Mouse (Mus musculus): Measurements from ENCODE around the gene Gfpt1. TPM values are rescaled to one million over a fixed set of nuclear protein-coding genes. Genes with fewer than 3 reads are reported as not detected.
A peak's percentile ranks its signal among the peaks of the same experiment; 100 is the strongest.

Gene Gfpt1
- total and polyA plus RNA-seq, 2 experiments from 2014 or later, result 21.4 to 43.7 TPM

DNA sequence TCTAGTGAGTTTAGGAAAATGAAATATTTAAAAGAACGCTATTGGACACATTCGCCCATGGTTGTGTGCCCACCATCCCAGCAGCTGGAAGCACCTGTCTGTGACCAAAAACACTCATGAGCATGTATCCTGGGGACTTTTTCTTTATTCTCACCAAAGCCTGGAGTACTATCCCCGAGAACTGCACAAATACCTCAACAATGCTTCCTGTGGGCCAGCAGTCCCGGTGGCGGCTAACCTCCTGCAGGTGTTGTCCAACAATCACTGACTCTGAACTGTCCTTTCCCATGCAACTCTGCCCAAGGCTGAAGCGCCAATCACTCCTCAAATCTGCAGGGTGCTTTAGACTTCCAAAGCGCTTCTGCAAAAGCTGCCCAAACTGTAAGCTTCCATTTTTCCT, 74.0 kb downstream of the Gfpt1 start:
- DNase-seq (ENCODE audit: low spot score) (no peak), ATAC-seq (ENCODE audit: low FRiP score) (no peak)
- H3K4me3 ChIP-seq (ENCODE audit: low read depth, low read length), result no peak overlapping the region
- TF ChIP-seq CTCF (IDR thresholded peaks at IDR 0.05), result no peak
- H3K4me1 ChIP-seq (ENCODE audit: insufficient read depth, low read length), result no peaks in the 10 kb centered on the region
- H3K9ac ChIP-seq (replicated peaks; ENCODE audit: low read length, poor library complexity, severe bottlenecking), result no peak overlapping the region
- no peaks in the 10 kb centered on the region for H3K36me3 ChIP-seq (ENCODE audit: insufficient read depth, low read length)
- H3K27me3 ChIP-seq (ENCODE audit: insufficient read depth, low read length), result no peaks in the 10 kb centered on the region
- no peaks in the 10 kb centered on the region for H3K9me3 ChIP-seq (ENCODE audit: low read length)
- no peak overlapping the region for H3K27ac ChIP-seq (ENCODE audit: low read depth, low read length)
- WGBS, result 74% methylated on average over 7 of the region's 7 CpGs
- no peak overlapping the region for H3K4me2 ChIP-seq (ENCODE audit: low read depth, low read length, poor library complexity, severe bottlenecking)

DNA sequence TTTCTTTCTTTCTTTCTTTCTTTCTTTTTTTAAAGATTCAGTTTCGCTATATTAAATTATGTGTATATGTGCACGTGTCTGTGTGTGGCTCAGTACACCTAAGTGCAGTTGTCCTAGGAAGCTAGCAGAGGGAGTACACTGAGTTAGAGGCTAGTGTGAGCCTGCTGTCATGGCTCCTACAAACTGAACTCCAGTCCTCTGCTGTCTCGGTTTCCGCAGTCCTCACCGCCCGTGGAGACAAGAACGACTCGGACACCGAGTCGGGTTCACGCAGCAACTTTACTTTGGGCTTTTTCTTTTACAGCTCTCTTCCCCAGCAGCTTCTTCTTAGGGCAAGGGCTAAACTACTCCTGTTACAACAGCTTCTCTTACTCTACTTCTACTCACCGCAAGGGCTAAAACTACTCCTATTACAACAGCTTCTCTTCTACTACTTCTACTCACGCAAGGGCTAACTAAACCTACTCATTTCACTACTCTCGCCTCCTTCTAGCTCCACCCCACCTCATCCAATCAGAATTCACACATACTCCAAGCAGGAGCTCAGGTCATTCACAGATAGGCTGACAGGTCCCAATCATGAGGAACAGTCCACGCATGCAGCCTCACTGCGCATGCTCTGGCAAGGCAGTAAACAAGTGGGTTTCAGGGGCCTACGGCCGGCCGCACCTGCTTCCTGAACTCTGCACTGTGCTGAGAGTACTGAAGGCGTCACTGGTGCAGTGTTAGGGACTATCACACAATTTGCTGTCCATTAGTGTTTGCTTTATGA, 76.6 kb downstream of the Gfpt1 start:
- Histone ChIP-seq H3K4me2 (ENCODE audit: low read depth, low read length, poor library complexity, severe bottlenecking) (no peak overlapping the region), H3K27me3 (ENCODE audit: insufficient read depth, low read length) (no peaks in the 10 kb centered on the region), H3K36me3 (ENCODE audit: insufficient read depth, low read length) (no peaks in the 10 kb centered on the region), H3K4me3 (ENCODE audit: low read depth, low read length) (no peak overlapping the region), H3K9me3 (ENCODE audit: low read length) (no peaks in the 10 kb centered on the region), H3K27ac (ENCODE audit: low read depth, low read length) (no peak overlapping the region), H3K4me1 (ENCODE audit: insufficient read depth, low read length) (no peaks in the 10 kb centered on the region), H3K9ac (replicated peaks; ENCODE audit: low read length, poor library complexity, severe bottlenecking) (no peak overlapping the region)
- DNase-seq (ENCODE audit: low spot score) (no peak), ATAC-seq (ENCODE audit: low FRiP score) (no peak)
- no peak for TF ChIP-seq CTCF (IDR thresholded peaks at IDR 0.05)
- WGBS, result 93% methylated on average over 20 of the region's 20 CpGs

DNA sequence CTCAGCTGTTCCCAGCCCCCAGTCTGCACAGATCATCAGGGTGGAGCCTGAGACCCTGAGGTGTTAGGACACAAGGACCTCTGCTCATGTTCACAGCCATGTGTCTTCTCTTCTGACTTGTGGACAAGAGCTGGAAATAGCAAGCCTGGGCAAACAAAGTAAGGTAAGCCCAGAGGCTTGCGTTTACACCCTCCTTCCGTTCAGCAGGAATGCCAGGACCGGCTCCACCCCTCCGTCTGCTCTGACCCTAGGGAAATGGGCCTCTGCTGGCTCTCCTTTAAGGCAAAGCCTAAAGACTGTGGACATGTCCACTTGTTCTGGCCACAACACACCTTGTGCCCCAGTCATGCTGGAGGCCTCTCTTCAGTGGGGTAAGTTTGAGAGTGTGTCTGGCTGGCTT, 77.3 kb downstream of the Gfpt1 start:
- ATAC-seq (ENCODE audit: low FRiP score) (no peak), DNase-seq (ENCODE audit: low spot score) (no peak)
- H3K9me3 ChIP-seq (ENCODE audit: low read length), result no peaks in the 10 kb centered on the region
- H3K27me3 ChIP-seq (ENCODE audit: insufficient read depth, low read length), result no peaks in the 10 kb centered on the region
- no peak for TF ChIP-seq CTCF (IDR thresholded peaks at IDR 0.05)
- 89% methylated on average over 4 of the region's 4 CpGs for WGBS
- no peak overlapping the region for H3K27ac ChIP-seq (ENCODE audit: low read depth, low read length)
- no peaks in the 10 kb centered on the region for H3K4me1 ChIP-seq (ENCODE audit: insufficient read depth, low read length)
- H3K4me2 ChIP-seq (ENCODE audit: low read depth, low read length, poor library complexity, severe bottlenecking), result no peak overlapping the region
- no peak overlapping the region for H3K9ac ChIP-seq (replicated peaks; ENCODE audit: low read length, poor library complexity, severe bottlenecking)
- H3K36me3 ChIP-seq (ENCODE audit: insufficient read depth, low read length), result no peaks in the 10 kb centered on the region
- H3K4me3 ChIP-seq (ENCODE audit: low read depth, low read length), result no peak overlapping the region

DNA sequence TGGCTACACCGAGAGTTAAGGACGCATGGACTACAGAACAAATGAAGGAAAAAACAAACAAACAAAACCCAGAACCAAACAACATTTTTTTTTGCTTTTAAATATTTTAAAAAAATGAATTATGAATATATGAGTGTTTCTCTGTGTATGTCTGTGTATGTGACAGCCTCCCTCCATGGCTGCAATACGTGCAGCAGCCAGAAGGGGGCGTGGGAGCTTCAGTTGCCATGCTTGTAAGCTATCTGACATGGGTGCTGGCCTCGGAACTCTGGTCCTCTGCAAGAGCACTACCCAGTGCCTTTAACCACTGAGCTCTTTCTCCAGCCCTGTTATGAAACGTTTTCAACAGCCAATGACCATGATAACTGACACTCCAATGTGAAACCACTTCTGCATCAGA, 78.0 kb downstream of the Gfpt1 start:
- Histone ChIP-seq H3K9me3 (ENCODE audit: low read length) (no peaks in the 10 kb centered on the region), H3K27me3 (ENCODE audit: insufficient read depth, low read length) (no peaks in the 10 kb centered on the region), H3K9ac (replicated peaks; ENCODE audit: low read length, poor library complexity, severe bottlenecking) (no peak overlapping the region), H3K36me3 (ENCODE audit: insufficient read depth, low read length) (no peaks in the 10 kb centered on the region), H3K4me3 (ENCODE audit: low read depth, low read length) (no peak overlapping the region), H3K4me2 (ENCODE audit: low read depth, low read length, poor library complexity, severe bottlenecking) (no peak overlapping the region), H3K4me1 (ENCODE audit: insufficient read depth, low read length) (no peaks in the 10 kb centered on the region), H3K27ac (ENCODE audit: low read depth, low read length) (no peak overlapping the region)
- DNase-seq (ENCODE audit: low spot score), result no peak
- WGBS, result 90% methylated on average over 6 of the region's 6 CpGs
- ATAC-seq (ENCODE audit: low FRiP score), result no peak
- TF ChIP-seq CTCF (IDR thresholded peaks at IDR 0.05), result peak; percentile 31

DNA sequence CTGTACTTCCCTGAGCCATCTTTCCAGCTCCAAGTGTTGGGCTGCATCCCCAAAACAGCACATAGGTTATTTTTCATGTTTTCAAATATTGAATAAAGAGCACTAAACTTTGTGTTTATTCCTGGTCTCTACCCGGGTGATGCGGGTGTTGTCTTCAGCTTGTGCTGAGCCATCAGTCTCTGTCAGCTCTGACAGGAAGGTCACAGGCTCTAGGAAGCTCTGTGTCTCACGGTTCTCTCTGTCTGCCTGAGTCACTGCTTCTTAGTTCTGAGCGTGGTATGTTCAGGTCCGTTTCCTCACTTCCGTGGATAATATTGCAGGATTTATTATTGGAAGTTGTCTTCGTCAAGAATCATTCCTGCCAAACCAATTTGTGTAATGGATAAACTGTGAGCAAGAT, 79.3 kb downstream of the Gfpt1 start:
- no peaks in the 10 kb centered on the region for H3K27me3 ChIP-seq (ENCODE audit: insufficient read depth, low read length)
- TF ChIP-seq CTCF (IDR thresholded peaks at IDR 0.05), result no peak
- H3K4me3 ChIP-seq (ENCODE audit: low read depth, low read length), result no peak overlapping the region
- H3K36me3 ChIP-seq (ENCODE audit: insufficient read depth, low read length), result no peaks in the 10 kb centered on the region
- H3K4me1 ChIP-seq (ENCODE audit: insufficient read depth, low read length), result no peaks in the 10 kb centered on the region
- DNase-seq (ENCODE audit: low spot score) (no peak), ATAC-seq (ENCODE audit: low FRiP score) (no peak)
- H3K27ac ChIP-seq (ENCODE audit: low read depth, low read length), result no peak overlapping the region
- no peak overlapping the region for H3K9ac ChIP-seq (replicated peaks; ENCODE audit: low read length, poor library complexity, severe bottlenecking)
- no peaks in the 10 kb centered on the region for H3K9me3 ChIP-seq (ENCODE audit: low read length)
- no peak overlapping the region for H3K4me2 ChIP-seq (ENCODE audit: low read depth, low read length, poor library complexity, severe bottlenecking)
- WGBS, result 88% methylated on average over 7 of the region's 7 CpGs

DNA sequence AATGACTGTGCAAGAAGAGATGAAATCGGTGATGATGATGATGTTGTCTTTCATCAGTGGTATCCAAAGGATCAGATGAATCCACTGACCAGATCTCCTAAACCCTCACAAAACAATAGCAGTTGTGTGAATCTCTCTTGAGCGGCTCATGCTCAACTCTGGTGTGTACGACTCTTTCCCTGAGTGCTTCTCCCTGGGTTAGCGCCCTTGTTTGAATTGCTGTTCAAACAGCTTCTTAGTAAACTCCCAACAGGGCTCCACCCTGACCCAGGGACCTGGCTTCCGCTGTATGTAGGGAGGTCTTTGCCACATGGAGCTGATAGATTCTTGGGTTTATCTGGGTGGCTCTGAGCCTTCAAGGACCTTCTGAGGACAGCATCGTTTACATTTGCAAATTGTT, 80.8 kb downstream of the Gfpt1 start:
- TF ChIP-seq CTCF (IDR thresholded peaks at IDR 0.05), result no peak
- ATAC-seq (ENCODE audit: low FRiP score), result no peak

More for the DNA sequence above, 80.8 kb downstream of the Gfpt1 start:
- Histone ChIP-seq H3K9me3 (ENCODE audit: low read length) (no peaks in the 10 kb centered on the region), H3K4me2 (ENCODE audit: low read depth, low read length, poor library complexity, severe bottlenecking) (no peak overlapping the region), H3K9ac (replicated peaks; ENCODE audit: low read length, poor library complexity, severe bottlenecking) (no peak overlapping the region), H3K36me3 (ENCODE audit: insufficient read depth, low read length) (no peaks in the 10 kb centered on the region), H3K4me1 (ENCODE audit: insufficient read depth, low read length) (no peaks in the 10 kb centered on the region), H3K4me3 (ENCODE audit: low read depth, low read length) (no peak overlapping the region), H3K27me3 (ENCODE audit: insufficient read depth, low read length) (no peaks in the 10 kb centered on the region), H3K27ac (ENCODE audit: low read depth, low read length) (no peak overlapping the region)
- no peak for DNase-seq (ENCODE audit: low spot score)
- 87% methylated on average over 6 of the region's 6 CpGs for WGBS
